Mouse (Mus musculus) brain, embryonic 18.5 days (tissue): ENCODE measurements around the gene Rxra.

Source experiments
- DNase-seq: peaks from one replicate; pipeline ENCODE4 v3.0.0-alpha.2; 2012; ENCODE audit warnings: low read depth, low spot score

Rxra gene

DNA sequence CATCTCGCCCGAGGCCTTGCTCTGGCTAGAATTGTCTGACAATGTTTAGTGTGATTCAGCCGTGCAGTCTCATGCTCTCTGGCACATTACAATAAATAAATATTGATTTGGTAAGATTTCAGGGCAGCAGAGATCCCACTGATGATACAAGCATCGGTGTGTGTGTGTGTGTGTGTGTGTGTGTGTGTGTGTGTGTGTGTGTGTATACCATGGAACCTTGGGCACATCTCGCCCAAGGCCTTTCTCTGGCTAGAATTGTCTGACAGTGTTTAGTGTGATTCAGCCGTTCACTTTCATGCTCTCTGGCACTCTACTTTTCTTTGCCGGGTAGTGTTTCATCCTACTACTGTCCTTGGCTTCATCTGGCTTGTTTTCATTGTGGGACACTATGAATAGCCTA, 130.5 kb downstream of the Rxra start:
- DNase-seq, result no peak

DNA sequence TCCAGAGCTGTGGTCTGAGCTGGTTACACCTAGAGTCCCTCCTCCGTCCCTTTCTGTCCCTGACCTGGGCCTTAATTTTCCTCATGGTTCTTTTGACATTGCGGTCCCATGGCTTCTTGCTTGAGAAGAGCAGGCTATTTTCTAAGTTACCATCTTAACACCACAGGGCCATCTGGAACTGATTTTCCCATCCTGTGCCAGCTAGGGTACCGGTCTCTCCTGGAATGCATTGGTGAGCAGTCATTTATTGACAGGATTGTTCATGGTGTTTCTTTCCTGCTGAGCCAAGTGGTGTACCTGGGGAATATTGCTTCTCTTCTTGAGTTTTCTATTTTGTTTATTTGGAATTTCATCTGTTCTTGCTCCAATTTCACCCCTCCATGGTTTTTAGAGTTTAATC, 131.4 kb downstream of the Rxra start:
- DNase-seq, result no peak

DNA sequence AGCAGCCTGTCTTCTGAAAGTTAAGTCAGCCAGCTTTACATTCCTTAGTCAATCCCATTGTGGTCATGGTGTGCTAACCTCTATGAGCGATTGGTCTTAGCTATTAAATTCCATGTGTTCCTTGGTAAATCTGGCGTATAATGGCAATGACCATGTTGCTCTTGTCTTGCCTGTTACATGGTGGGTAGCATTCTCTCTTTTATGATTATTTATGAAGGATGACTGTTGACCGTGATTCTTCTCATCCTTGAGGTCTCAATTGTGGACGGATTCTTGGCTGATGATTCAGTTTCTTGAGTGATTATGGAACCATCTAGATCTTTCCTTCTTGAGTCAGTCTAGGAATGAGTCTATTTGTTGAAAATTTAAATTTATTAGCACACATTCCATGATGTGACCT, 133.7 kb downstream of the Rxra start:
- DNase-seq, result no peak
